ENCODE assay signal across 12 mouse cellular contexts in the genomic region with DNA sequence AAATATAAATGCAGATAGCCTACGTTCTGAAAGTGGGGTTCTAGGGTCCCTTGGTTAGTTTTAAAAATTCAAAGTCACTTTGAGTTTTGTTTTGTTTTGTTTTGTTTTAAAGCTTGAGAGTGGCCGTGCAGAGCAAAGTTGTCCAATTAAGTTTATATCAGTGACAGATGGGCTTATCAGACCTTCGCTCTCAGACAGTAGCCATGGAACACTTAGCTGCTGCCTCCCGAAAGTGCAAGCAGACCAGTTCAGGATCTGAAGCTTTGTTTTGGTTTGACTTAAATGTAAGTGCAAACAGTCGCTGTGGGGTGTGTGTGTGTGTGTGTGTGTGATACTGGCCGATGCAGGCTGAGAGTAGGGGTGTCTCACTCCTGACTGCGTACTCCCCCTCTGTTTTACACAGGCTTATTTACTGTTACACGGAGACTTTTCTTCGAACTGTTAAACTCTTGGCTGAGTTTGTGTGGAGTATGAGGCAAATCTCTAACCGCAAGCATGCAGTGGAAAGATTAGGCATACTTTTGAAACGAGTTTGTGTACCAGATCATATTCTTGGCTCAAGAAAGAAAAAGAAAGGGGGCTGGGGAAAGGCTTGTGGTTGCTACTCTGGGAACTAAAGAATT. TPM values are rescaled to one million over a fixed set of nuclear protein-coding genes. Genes with fewer than 3 reads are reported as not detected.
A peak's percentile ranks its signal among the peaks of the same experiment; 100 is the strongest.
DNase-seq lines count a peak whose midpoint lies in the region; ATAC-seq and TF ChIP-seq lines count a peak whose summit lies in the region.
"Had no signal": no experiment of that assay in that cellular context is flagged by ENCODE, and none has a peak within 500 bp of the region (broad histone marks: within the 10 kb centered on the region; RNA-seq: fewer than 3 reads in every experiment).

No protein-coding gene starts in this region.

- peak overlapping the region; percentile 49 for H3K27ac ChIP-seq in heart, embryonic 16.5 days (ENCODE audit: low read length)
- peak overlapping the region; percentile 44; the same call in 1 of the 2 replicates for H3K27ac ChIP-seq in lung, postnatal 0 days (ENCODE audit: low read length)
- H3K27ac ChIP-seq: hindbrain, embryonic 12.5 days had no signal

- peak; percentile 60 for ATAC-seq in heart, embryonic 16.5 days (replicated peaks; ENCODE audit: extremely low read depth, insufficient read depth, low FRiP score)
- peak; percentile 87 for ATAC-seq in lung, postnatal 0 days
- ATAC-seq in granulocyte monocyte progenitor cell, adult 5-6 weeks (replicated peaks; ENCODE audit: poor library complexity, severe bottlenecking): no peak
- no peak for ATAC-seq in cerebellum, adult (ENCODE audit: insufficient number of reproducible peaks, low FRiP score, low TSS enrichment)

- TF ChIP-seq EP300 in lung, postnatal 0 days (IDR thresholded peaks at IDR 0.05): peak; percentile 74

- peak overlapping the region; percentile 29 for H3K4me2 ChIP-seq in heart, embryonic 16.5 days (ENCODE audit: low read depth, low read length)
- peak overlapping the region; percentile 41 for H3K4me2 ChIP-seq in lung, postnatal 0 days (replicated peaks; ENCODE audit: low read depth, low read length)
- H3K4me2 ChIP-seq: hindbrain, embryonic 12.5 days had no signal

- no peaks in the 10 kb centered on the region for H3K36me3 ChIP-seq in heart, embryonic 16.5 days (ENCODE audit: control insufficient read depth, insufficient read depth)
- H3K36me3 ChIP-seq in lung, postnatal 0 days (ENCODE audit: insufficient read depth, low read length): no peaks in the 10 kb centered on the region
- H3K36me3 ChIP-seq: hindbrain, embryonic 12.5 days had no signal

- peaks cover 4% of the 10 kb centered on the region; the same call in 1 of the 2 replicates for H3K4me1 ChIP-seq in heart, embryonic 16.5 days (ENCODE audit: control insufficient read depth, insufficient read depth, low read length)
- H3K4me1 ChIP-seq in lung, postnatal 0 days (ENCODE audit: insufficient read depth, low read depth, low read length): peaks cover 3% of the 10 kb centered on the region; the same call in 1 of the 2 replicates
- H3K4me1 ChIP-seq: hindbrain, embryonic 12.5 days had no signal

- DNase-seq in 3134 (ENCODE audit: extremely low read depth, insufficient read length, low spot score): peak; percentile 62
- DNase-seq in 3T3-L1 (ENCODE audit: low read depth, low spot score): peak; percentile 99
- peak; percentile 83 for DNase-seq in lung, postnatal 0 days (ENCODE audit: low spot score)
- no peak for DNase-seq in urinary bladder, adult 18-20 months (ENCODE audit: low spot score in 2 of 2)
- DNase-seq: cerebellum, adult 9-11 months had no signal

- H3K4me3 ChIP-seq in heart, embryonic 16.5 days (ENCODE audit: low read length): no peak overlapping the region
- H3K4me3 ChIP-seq in lung, postnatal 0 days (ENCODE audit: low read depth, low read length): no peak overlapping the region
- H3K4me3 ChIP-seq: hindbrain, embryonic 12.5 days had no signal

- no peaks in the 10 kb centered on the region for H3K9me3 ChIP-seq in heart, embryonic 16.5 days (replicated peaks; ENCODE audit: control insufficient read depth, low read length)
- no peaks in the 10 kb centered on the region for H3K9me3 ChIP-seq in lung, postnatal 0 days (ENCODE audit: low read length)
- H3K9me3 ChIP-seq: hindbrain, embryonic 12.5 days had no signal

- WGBS in heart, embryonic 16.5 days: 43% methylated on average over 11 of the region's 11 CpGs
- 26% methylated on average over 11 of the region's 11 CpGs for WGBS in lung, postnatal 0 days

- no peak for TF ChIP-seq CTCF in lung, postnatal 0 days (IDR thresholded peaks at IDR 0.05)

- no peak overlapping the region for H3K9ac ChIP-seq in heart, embryonic 16.5 days (ENCODE audit: low read length)
- H3K9ac ChIP-seq in lung, postnatal 0 days (replicated peaks; ENCODE audit: low read depth): no peak overlapping the region
- H3K9ac ChIP-seq: hindbrain, embryonic 12.5 days had no signal

- no peaks in the 10 kb centered on the region for H3K27me3 ChIP-seq in heart, embryonic 16.5 days (ENCODE audit: control insufficient read depth, insufficient read depth, low read length)
- H3K27me3 ChIP-seq in lung, postnatal 0 days (replicated peaks; ENCODE audit: insufficient read depth, low read length): no peaks in the 10 kb centered on the region
- H3K27me3 ChIP-seq: hindbrain, embryonic 12.5 days had no signal

RNA-seq across cellular contexts. Expression of a gene that starts 37.9 kb away (rescaled TPM):
- 0.46 and 2.2 TPM in 2 replicates for polyA plus RNA-seq in heart, embryonic 16.5 days (2015; fragmentation: Nextera tagmentation; extraction: Ambion mirVana)
- polyA plus RNA-seq in lung, postnatal 0 days (2015; fragmentation: Nextera tagmentation; extraction: Ambion mirVana): 546 and 609 TPM in 2 replicates
- total RNA-seq in granulocyte monocyte progenitor cell, adult 5-6 weeks (2014; fragmentation: Nextera tagmentation): not detected in 2 replicates
- not detected in 2 replicates for total RNA-seq in granulocyte monocyte progenitor cell, adult 5-6 weeks (2017)
- total RNA-seq: adrenal gland, postnatal 4 days had no signal
- polyA plus RNA-seq: forebrain, embryonic 11.5 days; hindbrain, embryonic 12.5 days; neural tube, embryonic 14.5 days had no signal

RNA-seq across cellular contexts. Expression of a gene that starts 46.4 kb away (rescaled TPM):
- polyA plus RNA-seq in heart, embryonic 16.5 days (2015; fragmentation: Nextera tagmentation; extraction: Ambion mirVana): 0.24 TPM in 1 of 2 replicates, not detected in the other
- polyA plus RNA-seq in lung, postnatal 0 days (2015; fragmentation: Nextera tagmentation; extraction: Ambion mirVana): 0.42 and 2.5 TPM in 2 replicates
- total RNA-seq in granulocyte monocyte progenitor cell, adult 5-6 weeks (2014; fragmentation: Nextera tagmentation): not detected in 2 replicates
- total RNA-seq in granulocyte monocyte progenitor cell, adult 5-6 weeks (2017): 0.21 TPM in 1 of 2 replicates, not detected in the other
- total RNA-seq: adrenal gland, postnatal 4 days had no signal
- polyA plus RNA-seq: forebrain, embryonic 11.5 days; hindbrain, embryonic 12.5 days; neural tube, embryonic 14.5 days had no signal

RNA-seq across cellular contexts. Expression of a gene that starts 58.8 kb away (rescaled TPM):
- polyA plus RNA-seq in heart, embryonic 16.5 days (2015; fragmentation: Nextera tagmentation; extraction: Ambion mirVana): 0.85 and 0.92 TPM in 2 replicates
- 2.1 and 30.8 TPM in 2 replicates for polyA plus RNA-seq in lung, postnatal 0 days (2015; fragmentation: Nextera tagmentation; extraction: Ambion mirVana)
- not detected in 2 replicates for total RNA-seq in granulocyte monocyte progenitor cell, adult 5-6 weeks (2014; fragmentation: Nextera tagmentation)
- total RNA-seq in granulocyte monocyte progenitor cell, adult 5-6 weeks (2017): 0.36 and 2.2 TPM in 2 replicates
- polyA plus RNA-seq: forebrain, embryonic 11.5 days; neural tube, embryonic 14.5 days had no signal

Comparison
In these comparisons a context has a peak if more than half of its experiments do, and no peak if none do; other contexts are left out.
1. DNase-seq: peak in 3134 (single experiment), 3T3-L1 (single experiment) and lung, postnatal 0 days (single experiment); none in urinary bladder, adult 18-20 months (0 of 2).
2. ATAC-seq: peak in heart, embryonic 16.5 days (single experiment) and lung, postnatal 0 days (single experiment); none in granulocyte monocyte progenitor cell, adult 5-6 weeks (single experiment) and cerebellum, adult (single experiment).
3. RNA of a gene that starts 37.9 kb away (polyA plus RNA-seq): 546 to 609 TPM in lung, postnatal 0 days; 0.46 to 2.2 TPM in heart, embryonic 16.5 days; every median in the first group is over 100 times any median in the second.